Mouse (Mus musculus) liver, embryonic 12.5 days (tissue): ENCODE data around the gene Olfr1480. TPM values are rescaled to one million over a fixed set of nuclear protein-coding genes. Genes with fewer than 3 reads are reported as not detected.

Experiments
- ATAC-seq: fragments of 200-750 bp; cut with Nextera tagmentation; 2 replicates; pipeline ENCODE4 v1.8.0; 2017; ENCODE audit warnings: moderate number of reproducible peaks, mild to moderate bottlenecking, moderate library complexity
- H3K27ac ChIP-seq: fragments of 300-500 bp; sonication (generic); 2 replicates; pipeline ENCODE4 v1.5.1; 2016; ENCODE audit warnings: mild to moderate bottlenecking
- H3K27me3 ChIP-seq: fragments of 300-500 bp; sonication (generic); replicated peaks from 2 replicates; pipeline ENCODE4 v1.6.1; 2016; ENCODE audit warnings: mild to moderate bottlenecking, moderate library complexity
- H3K36me3 ChIP-seq: fragments of 300-500 bp; sonication (generic); 2 replicates; pipeline ENCODE4 v1.6.1; 2016; ENCODE audit warnings: mild to moderate bottlenecking, moderate library complexity
- H3K4me1 ChIP-seq: fragments of 300-500 bp; sonication (generic); 2 replicates; pipeline ENCODE4 v1.6.1; 2016
- H3K4me2 ChIP-seq: fragments of 300-500 bp; sonication (generic); 2 replicates; pipeline ENCODE4 v1.6.1; 2016; ENCODE audit warnings: mild to moderate bottlenecking, moderate library complexity
- H3K4me3 ChIP-seq: fragments of 300-500 bp; sonication (generic); 2 replicates; pipeline ENCODE4 v1.5.1; 2016; ENCODE audit warnings: mild to moderate bottlenecking, moderate library complexity
- H3K9ac ChIP-seq: fragments of 300-500 bp; sonication (generic); 2 replicates; pipeline ENCODE4 v1.6.1; 2016; ENCODE audit warnings: mild to moderate bottlenecking, moderate library complexity
- H3K9me3 ChIP-seq: fragments of 300-500 bp; sonication (generic); replicated peaks from 2 replicates; pipeline ENCODE4 v1.6.1; 2016; ENCODE audit warnings: mild to moderate bottlenecking, moderate library complexity
- WGBS: fragments of 180-500 bp; shearing (Covaris S2); methylation state at CpG from one replicate; pipeline ENCODE4 v1.1.7; 2016; ENCODE audit not compliant: insufficient replicate concordance; 5-methylcytosine and 5-hydroxymethylcytosine counted together
- polyA plus RNA-seq: library from polyadenylated mRNA; unstranded; fragments of >200 nt; fragmentation: Nextera tagmentation; extraction: Ambion mirVana; gene quantifications from 2 replicates; pipeline ENCODE4 v1.2.1, GENCODE M21; 2016

Gene Olfr1480
- not detected in 2 replicates for polyA plus RNA-seq

DNA sequence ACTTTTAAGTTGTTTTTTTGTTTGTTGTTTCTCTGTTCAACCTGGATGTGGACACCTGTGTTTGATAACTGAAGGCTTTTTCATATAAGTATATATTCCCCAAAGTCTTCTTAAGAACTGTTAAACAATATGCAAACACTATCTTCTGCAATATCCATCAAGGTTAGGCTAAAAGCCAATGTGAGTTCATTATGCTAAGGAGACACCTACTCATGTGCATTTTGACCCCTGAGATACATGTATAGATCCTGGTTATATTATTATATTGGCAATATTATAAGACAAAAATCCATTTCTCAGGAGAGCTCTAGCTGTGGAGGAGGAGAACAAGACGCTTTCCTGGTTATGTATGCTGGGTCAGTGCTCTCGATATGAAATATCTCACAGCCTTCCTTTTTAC lies at the start of gene Olfr1480:
TSS of gene Olfr1480 (plus strand) at position 301 of the 400 bp plus-strand sequence.
- no peak within 1 kb of the TSS for H3K27ac ChIP-seq
- no peak for ATAC-seq
- 50% methylated on average over 2 of the region's 2 CpGs for WGBS
- no peaks in the 10 kb centered on the region for H3K27me3 ChIP-seq
- no peaks in the 10 kb centered on the region for H3K4me1 ChIP-seq
- no peak within 1 kb of the TSS for H3K4me3 ChIP-seq
- H3K9ac ChIP-seq: no peak within 1 kb of the TSS
- peaks cover 11% of the 10 kb centered on the region; the same call in 1 of the 2 replicates for H3K9me3 ChIP-seq
- no peaks in the 10 kb centered on the region for H3K36me3 ChIP-seq
- no peak within 1 kb of the TSS for H3K4me2 ChIP-seq

DNA sequence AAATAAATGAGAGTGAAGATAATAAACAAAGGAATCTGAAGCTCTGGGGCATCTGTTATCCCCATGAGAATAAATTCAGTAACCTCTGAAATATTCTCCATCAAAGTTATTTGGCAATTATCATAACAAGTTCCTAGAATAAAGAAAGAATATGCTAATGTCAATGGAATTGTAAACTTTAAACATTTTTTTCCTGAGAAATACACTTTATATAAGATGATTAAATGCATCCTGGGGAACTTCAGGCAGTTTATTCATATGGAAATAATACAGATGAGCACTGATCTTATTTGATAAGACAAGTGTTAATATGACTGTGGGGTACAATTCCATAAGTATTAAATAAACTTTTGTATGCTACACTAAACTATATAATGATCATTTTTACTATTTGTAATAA lies 47.6 kb upstream of the Olfr1480 start, which contains the start of gene Olfr1475:
TSS of gene Olfr1475 (minus strand) at position 101 of the 400 bp plus-strand sequence.
- H3K4me1 ChIP-seq: no peaks in the 10 kb centered on the region
- H3K36me3 ChIP-seq: no peaks in the 10 kb centered on the region
- H3K27me3 ChIP-seq: no peaks in the 10 kb centered on the region
- H3K9ac ChIP-seq: no peak within 1 kb of the TSS
- no peak within 1 kb of the TSS for H3K4me3 ChIP-seq
- no peaks in the 10 kb centered on the region for H3K9me3 ChIP-seq
- H3K27ac ChIP-seq: no peak within 1 kb of the TSS
- no peak for ATAC-seq
- no peak within 1 kb of the TSS for H3K4me2 ChIP-seq

GRCm38 (mm10) chr19:13500246-13500645 lies 27.5 kb upstream of the Olfr1480 start, which contains the start of gene Olfr1477:
Gene Olfr1477 (plus strand): TSS chr19:13500546.
- Histone ChIP-seq H3K27ac (no peak within 1 kb of the TSS), H3K4me1 (no peaks in the 10 kb centered on the region), H3K4me2 (no peak within 1 kb of the TSS), H3K36me3 (no peaks in the 10 kb centered on the region), H3K27me3 (no peaks in the 10 kb centered on the region), H3K9ac (no peak within 1 kb of the TSS), H3K4me3 (no peak within 1 kb of the TSS), H3K9me3 (0 out of 2 replicates have a peak, but pooled peaks cover 6% of the 10 kb centered on the region)
- WGBS: 48% methylated on average over 3 of the region's 3 CpGs
- ATAC-seq: no peak

Other genes with a start within 250 kb of the Olfr1480 start
- not detected in 2 replicates for gene Olfr1465, start 212.4 kb upstream of the Olfr1480 start, polyA plus RNA-seq
- gene Olfr1466, start 189.1 kb upstream of the Olfr1480 start, polyA plus RNA-seq: not detected in 2 replicates
- not detected in 2 replicates for gene Olfr1467, start 165.7 kb upstream of the Olfr1480 start, polyA plus RNA-seq
- not detected in 2 replicates for gene Olfr1469, start 120.1 kb upstream of the Olfr1480 start, polyA plus RNA-seq
- not detected in 2 replicates for gene Olfr1471, start 84.5 kb upstream of the Olfr1480 start, polyA plus RNA-seq
- gene Olfr1472, start 71.8 kb upstream of the Olfr1480 start, polyA plus RNA-seq: not detected in 2 replicates
- not detected in 2 replicates for gene Olfr1474, start 58.3 kb upstream of the Olfr1480 start, polyA plus RNA-seq
- not detected in 2 replicates for gene Olfr1475, start 47.7 kb upstream of the Olfr1480 start, polyA plus RNA-seq
- gene Olfr1477, start 27.4 kb upstream of the Olfr1480 start, polyA plus RNA-seq: not detected in 2 replicates
- gene Olfr1484, start 55.6 kb downstream of the Olfr1480 start, polyA plus RNA-seq: not detected in 2 replicates
- not detected in 2 replicates for gene Olfr1487, start 89.5 kb downstream of the Olfr1480 start, polyA plus RNA-seq
- gene Olfr1489, start 103.7 kb downstream of the Olfr1480 start, polyA plus RNA-seq: not detected in 2 replicates
- gene Olfr1490, start 123.2 kb downstream of the Olfr1480 start, polyA plus RNA-seq: not detected in 2 replicates
- not detected in 2 replicates for gene Olfr1491, start 169.4 kb downstream of the Olfr1480 start, polyA plus RNA-seq
- not detected in 2 replicates for gene Olfr1493-ps1, start 195.4 kb downstream of the Olfr1480 start, polyA plus RNA-seq
- gene Olfr1494, start 211.8 kb downstream of the Olfr1480 start, polyA plus RNA-seq: not detected in 2 replicates
- not detected in 2 replicates for gene Olfr1495, start 236.7 kb downstream of the Olfr1480 start, polyA plus RNA-seq
- gene Olfr1496, start 250.0 kb downstream of the Olfr1480 start, polyA plus RNA-seq: not detected in 2 replicates